Mouse (Mus musculus) adrenal gland, adult 18-20 months (tissue): Measurements from ENCODE around the gene Eif4e3. TPM values are rescaled to one million over a fixed set of nuclear protein-coding genes. Genes with fewer than 3 reads are reported as not detected.
A peak's percentile ranks its signal among the peaks of the same experiment; 100 is the strongest.

ENCODE experiments used
- DNase-seq, 2 experiments: peaks; one replicate each; pipeline ENCODE4 v3.0.0; 2021 to 2022; ENCODE audit warnings: low spot score in 2 of 2
- total RNA-seq, 2 experiments: library from RNA; stranded (reverse); gene quantifications; 1 replicate in 1 of 2; 2 replicates in 1 of 2; pipeline ENCODE4 v1.2.3; 2021

Gene Eif4e3
- total RNA-seq, 2 experiments from 2014 or later, result 30.4 to 48.6 TPM

DNA sequence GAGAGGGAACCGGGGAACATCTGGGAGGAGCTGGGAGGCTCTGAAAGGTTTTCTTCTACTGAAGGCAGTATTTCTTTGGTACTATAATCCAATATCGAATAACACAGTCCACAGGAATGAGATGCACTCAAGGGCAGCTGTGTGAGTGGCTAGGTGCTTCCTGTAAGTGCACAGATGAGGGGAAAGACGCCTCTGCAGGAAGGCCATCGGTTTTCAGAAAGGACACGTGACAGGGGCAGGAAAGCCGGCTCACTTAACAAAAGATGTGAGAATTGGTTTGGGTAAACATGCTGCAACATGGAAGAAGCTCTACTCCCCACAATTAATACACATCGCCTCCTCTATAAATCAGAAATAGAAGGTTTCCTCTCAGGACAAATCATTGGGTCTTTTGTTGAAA, 40.8 kb downstream of the Eif4e3 start:
- DNase-seq, result no peak

DNA sequence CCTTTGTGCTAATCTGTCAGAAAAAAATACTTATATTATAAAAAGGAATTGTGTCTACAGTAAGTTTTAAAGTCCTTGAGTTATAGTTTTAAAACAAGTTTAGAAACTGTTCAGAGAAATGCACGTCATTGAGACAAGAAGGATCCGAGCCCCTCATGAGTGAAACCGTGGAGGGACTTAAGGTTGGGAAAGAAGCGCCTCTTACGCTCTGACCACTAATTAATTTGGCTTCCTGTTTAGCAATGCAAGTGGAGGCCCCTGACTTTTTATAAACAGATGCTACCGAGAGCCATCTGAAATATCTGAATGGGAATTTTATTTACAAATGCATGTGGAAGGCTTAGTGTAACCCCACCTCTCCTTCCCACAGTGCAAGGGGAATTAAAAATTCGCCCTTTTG, 41.3 kb downstream of the Eif4e3 start:
- no peak for DNase-seq

- no peak for DNase-seq
Observed at GRCm38 (mm10) chr6:99624542-99624941, 42.0 kb downstream of the Eif4e3 start.

GRCm38 (mm10) chr6:99623641-99624040, 42.9 kb downstream of the Eif4e3 start:
- DNase-seq, result no peak

- no peak for DNase-seq
Observed at GRCm38 (mm10) chr6:99621167-99621566, 45.4 kb downstream of the Eif4e3 start.

- DNase-seq, result no peak
Observed at GRCm38 (mm10) chr6:99620471-99620870, 46.1 kb downstream of the Eif4e3 start.

DNA sequence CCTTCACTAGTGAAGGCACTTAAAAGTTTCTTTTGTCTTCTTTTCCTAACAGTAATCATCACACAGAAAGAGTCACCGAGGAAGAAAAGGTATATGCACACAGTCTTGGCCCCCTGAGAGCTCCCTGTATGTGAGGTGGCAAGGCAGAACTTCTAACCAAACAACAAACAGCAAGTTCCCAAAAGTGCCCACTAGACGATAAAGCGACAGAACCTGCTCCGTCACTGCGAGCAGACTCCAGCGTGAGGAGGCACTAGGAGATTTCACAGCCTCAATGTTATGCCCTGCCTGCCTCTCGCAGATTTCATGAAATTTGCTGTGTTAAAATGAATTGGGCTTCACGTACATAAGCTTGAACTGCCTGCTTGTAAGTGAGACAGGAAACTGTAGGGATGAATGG, 46.6 kb downstream of the Eif4e3 start:
- no peak for DNase-seq

GRCm38 (mm10) chr6:99619466-99619865, 47.1 kb downstream of the Eif4e3 start:
- no peak for DNase-seq

DNA sequence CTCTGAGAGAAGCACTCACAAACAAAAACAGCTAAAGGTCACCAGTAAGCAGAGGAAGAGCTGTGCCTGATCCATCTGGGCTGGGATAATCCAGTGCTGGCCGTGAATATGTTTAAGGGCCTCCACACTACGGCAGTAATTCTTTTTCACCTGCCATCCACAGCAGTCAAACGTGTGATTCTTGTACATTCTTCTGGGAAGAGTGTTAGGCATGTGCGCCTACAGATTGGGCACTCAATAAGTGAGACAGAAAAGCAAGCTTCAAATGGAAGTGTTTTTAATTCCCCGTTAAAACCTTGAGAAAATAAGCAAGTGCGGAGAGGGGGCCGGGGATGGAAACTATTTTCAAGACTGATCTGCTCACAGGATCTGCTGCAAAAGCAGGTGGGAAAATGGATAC, 48.7 kb downstream of the Eif4e3 start:
- no peak for DNase-seq

DNA sequence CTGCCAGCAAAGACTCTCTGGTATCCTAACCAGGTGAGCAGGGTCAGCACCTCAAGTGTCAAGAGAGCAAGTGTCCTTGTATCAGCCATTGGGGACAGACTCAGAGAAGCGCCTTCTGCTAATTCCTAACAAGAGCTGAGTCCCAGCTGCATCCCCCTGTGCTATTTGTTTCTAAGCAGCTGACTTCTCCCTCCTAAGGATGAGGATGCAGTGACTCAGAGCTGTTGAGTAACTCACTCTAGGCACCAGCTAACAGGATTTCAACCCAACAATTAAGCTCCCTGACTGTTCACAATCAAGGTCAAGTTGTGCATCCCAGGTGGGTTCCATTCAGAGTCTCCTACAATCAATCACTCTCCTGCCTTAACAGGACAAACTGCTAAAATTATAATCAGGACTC, 49.2 kb downstream of the Eif4e3 start:
- DNase-seq, result no peak

- DNase-seq, result no peak
Observed at GRCm38 (mm10) chr6:99615272-99615751, 51.3 kb downstream of the Eif4e3 start.

- DNase-seq, result no peak
Observed at GRCm38 (mm10) chr6:99614566-99615271, 51.9 kb downstream of the Eif4e3 start.

DNA sequence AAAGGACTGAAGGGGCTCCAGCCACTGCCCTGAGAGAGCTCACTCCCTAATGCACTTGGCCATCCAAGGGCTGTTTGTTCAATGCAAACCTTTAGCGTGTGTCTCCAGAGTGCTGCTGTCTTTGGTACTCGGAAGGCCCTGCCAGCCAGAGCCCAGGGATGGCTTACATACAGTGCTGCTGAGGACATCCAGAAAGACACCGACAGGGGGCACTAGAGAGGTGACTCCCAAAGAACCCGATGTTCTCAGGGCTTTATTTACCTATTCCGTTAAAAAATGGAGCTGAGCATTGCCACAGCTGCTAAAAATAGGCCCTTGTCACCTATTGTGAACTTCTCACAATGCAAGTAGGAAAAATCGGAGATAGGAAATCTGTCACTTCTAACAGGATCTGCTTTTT, 54.7 kb downstream of the Eif4e3 start:
- no peak for DNase-seq

GRCm38 (mm10) chr6:99610454-99611427, 55.8 kb downstream of the Eif4e3 start:
- DNase-seq, result no peak

GRCm38 (mm10) chr6:99606079-99606478, 60.5 kb downstream of the Eif4e3 start:
- DNase-seq, result no peak

DNA sequence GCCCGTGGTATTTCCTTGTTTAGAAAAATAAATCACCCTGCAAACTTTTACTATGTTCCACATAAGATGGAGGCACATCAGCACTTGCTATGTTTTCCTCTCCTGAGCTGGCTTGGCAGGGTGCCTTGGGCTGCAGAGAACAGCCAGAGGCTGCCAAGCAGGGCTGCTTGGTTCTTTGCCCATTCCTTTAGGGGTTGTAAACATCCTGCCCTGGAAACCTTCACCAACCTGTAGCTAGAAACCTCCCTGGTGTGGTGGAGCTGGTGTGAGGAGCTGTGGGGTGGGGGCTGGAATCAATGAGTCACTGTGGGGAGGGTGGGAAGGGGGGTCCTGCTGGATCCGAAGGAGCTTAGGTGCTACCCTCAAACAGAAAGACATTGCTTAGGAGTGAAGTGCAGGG, 61.8 kb downstream of the Eif4e3 start:
- no peak for DNase-seq

DNA sequence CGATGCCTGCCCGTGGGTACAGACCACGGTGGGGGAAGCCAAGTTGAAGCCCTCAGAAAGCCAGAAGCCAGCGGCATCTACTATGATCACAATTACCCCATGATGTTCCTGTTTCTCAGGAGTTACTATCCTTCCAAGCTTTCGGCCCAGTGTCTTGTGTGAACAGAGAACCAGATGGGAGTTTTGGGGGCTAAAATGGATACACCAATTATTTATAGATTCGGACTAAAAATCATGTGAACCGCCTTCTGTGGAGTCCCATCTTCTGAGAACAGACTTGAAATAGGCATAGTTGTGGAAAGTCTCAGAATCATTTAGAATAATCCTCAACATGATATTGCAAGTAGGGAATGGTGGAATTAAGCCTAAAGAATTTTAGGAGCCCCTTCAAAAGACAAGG, 64.1 kb downstream of the Eif4e3 start:
- no peak for DNase-seq

- DNase-seq, result no peak
Observed at GRCm38 (mm10) chr6:99600886-99601285, 65.7 kb downstream of the Eif4e3 start.

- peak in 1 of 2 experiments; percentile 20 for DNase-seq
Observed at GRCm38 (mm10) chr6:99600168-99600793, 66.3 kb downstream of the Eif4e3 start.

DNA sequence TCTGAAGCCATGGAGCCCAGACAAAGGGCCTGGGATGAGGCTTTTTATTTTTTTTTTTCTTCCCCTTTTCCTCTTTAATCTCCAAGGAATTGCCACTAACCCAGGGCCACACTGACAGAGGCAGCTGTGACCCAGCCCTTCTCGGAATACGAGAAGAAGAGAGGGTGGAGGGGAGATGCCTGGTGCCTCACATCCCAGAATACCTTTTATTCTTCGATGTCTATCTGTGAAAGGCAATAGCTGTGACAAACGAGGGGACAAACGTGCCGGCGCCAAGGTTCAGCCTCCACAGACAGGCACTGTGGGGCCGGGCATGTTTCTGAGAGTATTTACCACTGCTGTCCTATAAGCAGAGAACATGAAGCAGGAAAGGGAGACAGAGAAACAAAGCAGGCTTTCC, 66.9 kb downstream of the Eif4e3 start:
- no peak for DNase-seq

- no peak for DNase-seq
Observed at GRCm38 (mm10) chr6:99599229-99599628, 67.3 kb downstream of the Eif4e3 start.

GRCm38 (mm10) chr6:99577040-99577439, 89.5 kb downstream of the Eif4e3 start:
- DNase-seq, result no peak
